Mouse (Mus musculus) thymus, postnatal 0 days (tissue): ENCODE results near the gene 4933405L10Rik. TPM values are rescaled to one million over a fixed set of nuclear protein-coding genes. Genes with fewer than 3 reads are reported as not detected.

Experiments
- DNase-seq: peaks from one replicate; pipeline ENCODE4 v3.0.0-alpha.2; 2015; ENCODE audit warnings: low spot score
- polyA plus RNA-seq: library from polyadenylated mRNA; unstranded; fragments of >200 nt; fragmentation: Nextera tagmentation; extraction: Ambion mirVana; gene quantifications from 2 replicates; pipeline ENCODE4 v1.2.1, GENCODE M21; 2015

The 4933405L10Rik gene
- polyA plus RNA-seq, 1 experiment from 2014 or later: not detected

- no peak for DNase-seq
Measured at GRCm38 (mm10) chr8:105750606-105751005, 43.2 kb downstream of the 4933405L10Rik start.

GRCm38 (mm10) chr8:105753916-105754315 lies 46.5 kb downstream of the 4933405L10Rik start:
- DNase-seq: no peak

GRCm38 (mm10) chr8:105754688-105755087 lies 47.2 kb downstream of the 4933405L10Rik start:
- DNase-seq: no peak

- no peak for DNase-seq
Measured at GRCm38 (mm10) chr8:105757796-105758276, 50.4 kb downstream of the 4933405L10Rik start.

GRCm38 (mm10) chr8:105758277-105759108 lies 51.0 kb downstream of the 4933405L10Rik start, which contains the start of gene Gfod2:
Gene Gfod2 (minus strand): TSS chr8:105758664.
- peak; percentile 96 for DNase-seq

Other genes starting within 250 kb of the 4933405L10Rik start
- 31.9 and 42.4 TPM in 2 replicates for gene Tppp3, start 236.1 kb upstream of the 4933405L10Rik start, polyA plus RNA-seq
- gene Zdhhc1, start 210.8 kb upstream of the 4933405L10Rik start, polyA plus RNA-seq: 5.8 and 6.9 TPM in 2 replicates
- gene Hsd11b2, start 188.9 kb upstream of the 4933405L10Rik start, polyA plus RNA-seq: 0.26 and 0.28 TPM in 2 replicates
- gene Atp6v0d1, start 141.6 kb upstream of the 4933405L10Rik start, polyA plus RNA-seq: 97.3 and 105 TPM in 2 replicates
- gene Ripor1, start 102.4 kb upstream of the 4933405L10Rik start, polyA plus RNA-seq: 28.5 and 30.8 TPM in 2 replicates
- 213 and 255 TPM in 2 replicates for gene Ctcf, start 71.1 kb upstream of the 4933405L10Rik start, polyA plus RNA-seq
- gene Agrp, start 70.3 kb upstream of the 4933405L10Rik start, polyA plus RNA-seq: 1.2 TPM in 2 replicates
- 53.7 and 63.6 TPM in 2 replicates for gene Carmil2, start 21.4 kb upstream of the 4933405L10Rik start, polyA plus RNA-seq
- gene Acd, start 6.6 kb upstream of the 4933405L10Rik start, polyA plus RNA-seq: 66.7 and 72.9 TPM in 2 replicates
- gene Pard6a, start 6.5 kb upstream of the 4933405L10Rik start, polyA plus RNA-seq: 20.5 and 22.4 TPM in 2 replicates
- gene Enkd1, start 555 bp downstream of the 4933405L10Rik start, polyA plus RNA-seq: 28.7 and 29.4 TPM in 2 replicates
- 9.0 and 11.3 TPM in 2 replicates for gene Gfod2, start 51.0 kb downstream of the 4933405L10Rik start, polyA plus RNA-seq
- gene Ranbp10, start 119.7 kb downstream of the 4933405L10Rik start, polyA plus RNA-seq: 8.4 and 9.9 TPM in 2 replicates
- 0.10 and 0.18 TPM in 2 replicates for gene Tsnaxip1, start 120.1 kb downstream of the 4933405L10Rik start, polyA plus RNA-seq
- 25.1 and 28.2 TPM in 2 replicates for gene Cenpt, start 145.6 kb downstream of the 4933405L10Rik start, polyA plus RNA-seq
- 55.4 and 56.2 TPM in 2 replicates for gene Thap11, start 147.5 kb downstream of the 4933405L10Rik start, polyA plus RNA-seq
- 169 and 192 TPM in 2 replicates for gene Nutf2, start 152.9 kb downstream of the 4933405L10Rik start, polyA plus RNA-seq
- 35.6 and 39.0 TPM in 2 replicates for gene Edc4, start 173.2 kb downstream of the 4933405L10Rik start, polyA plus RNA-seq
- 0.56 and 0.68 TPM in 2 replicates for gene Nrn1l, start 185.9 kb downstream of the 4933405L10Rik start, polyA plus RNA-seq
- 18.4 and 21.6 TPM in 2 replicates for gene Pskh1, start 192.8 kb downstream of the 4933405L10Rik start, polyA plus RNA-seq
- gene Ctrl, start 226.2 kb downstream of the 4933405L10Rik start, polyA plus RNA-seq: 0.99 TPM in 2 replicates
- gene Psmb10, start 230.8 kb downstream of the 4933405L10Rik start, polyA plus RNA-seq: 385 and 398 TPM in 2 replicates
- 0.40 and 0.62 TPM in 2 replicates for gene Lcat, start 235.7 kb downstream of the 4933405L10Rik start, polyA plus RNA-seq